Mouse (Mus musculus) layer of hippocampus, postnatal 36 days (tissue): ENCODE measurements around the gene Amigo3. TPM values are rescaled to one million over a fixed set of nuclear protein-coding genes. Genes with fewer than 3 reads are reported as not detected.
"Not testable (repeated sequence)": the region's sequence is repeated elsewhere in the genome, so short reads cannot be mapped to it uniquely, and the experiment has no call there.

Source experiments
- DNase-seq, 2 experiments: peaks; one replicate each; pipeline ENCODE4 v3.0.0; 2022
- total RNA-seq, 2 experiments: library from RNA; stranded (reverse); gene quantifications; 2 replicates each; pipeline ENCODE4 v1.2.3; 2021

Gene Amigo3
- 1 to 10 TPM; 1.8 to 2.6 TPM for total RNA-seq

DNA sequence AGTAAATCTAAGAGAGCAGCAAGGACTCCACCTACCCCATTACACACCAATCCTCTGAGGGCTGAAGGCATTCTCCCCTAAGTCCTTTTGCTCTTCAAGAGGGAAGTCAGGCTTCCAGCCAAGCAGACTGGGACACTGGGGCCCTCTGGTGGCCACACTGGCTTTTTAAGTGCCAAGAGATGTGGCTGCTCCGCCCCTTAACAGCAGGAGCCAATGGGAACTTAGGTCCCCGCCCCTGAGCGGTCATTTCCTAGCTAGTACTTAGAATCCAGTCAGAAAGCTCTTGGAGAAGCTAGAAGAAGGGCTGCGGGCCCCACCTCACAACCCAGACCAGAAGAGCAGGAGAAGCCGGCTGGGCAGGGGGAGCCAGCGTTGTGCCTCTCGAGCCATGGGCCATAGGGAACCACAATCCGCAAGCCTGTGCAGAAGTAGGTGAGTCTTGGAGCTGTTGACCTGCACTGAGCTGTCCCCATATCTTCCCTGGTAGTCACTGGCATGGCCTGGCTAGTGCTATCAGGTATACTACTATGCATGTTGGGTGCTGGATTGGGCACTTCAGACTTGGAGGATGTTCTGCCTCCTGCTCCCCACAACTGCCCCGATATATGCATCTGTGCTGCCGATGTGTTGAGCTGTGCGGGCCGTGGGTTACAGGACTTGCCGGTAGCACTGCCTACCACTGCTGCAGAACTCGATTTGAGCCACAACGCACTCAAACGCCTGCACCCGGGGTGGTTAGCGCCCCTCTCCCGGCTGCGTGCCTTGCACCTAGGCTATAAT lies at the start of gene Amigo3:
TSS of gene Amigo3 (plus strand) at position 275 of the 780 bp plus-strand sequence.
- DNase-seq = peak; percentile 95 to 96

GRCm38 (mm10) chr9:108003531-108003890 lies 49.4 kb upstream of the Amigo3 start:
- no peak for DNase-seq

GRCm38 (mm10) chr9:108008041-108008440 lies 44.9 kb upstream of the Amigo3 start:
- no peak for DNase-seq

DNA sequence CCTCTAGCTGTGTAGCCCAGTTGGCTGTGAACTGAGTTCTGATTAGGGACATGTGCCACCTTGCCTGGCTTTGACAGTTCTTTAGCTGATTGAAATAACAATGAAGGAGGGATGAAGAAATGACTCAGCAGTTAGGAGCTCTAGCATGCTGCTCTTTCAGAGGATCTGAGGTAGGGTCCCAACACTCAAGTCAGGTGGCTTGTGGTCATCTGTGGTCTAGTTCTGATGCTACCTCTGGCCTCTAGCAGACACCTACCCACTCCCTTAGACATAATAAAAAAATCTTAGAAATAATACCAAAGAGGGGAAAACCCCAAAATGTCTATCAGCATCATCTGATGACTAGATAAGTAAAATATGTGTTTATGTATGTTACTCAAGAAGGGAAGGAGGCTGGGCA lies 42.6 kb upstream of the Amigo3 start:
- DNase-seq = no peak

- not testable (repeated sequence) for DNase-seq
Measured at GRCm38 (mm10) chr9:108013577-108013976, 39.4 kb upstream of the Amigo3 start.

DNA sequence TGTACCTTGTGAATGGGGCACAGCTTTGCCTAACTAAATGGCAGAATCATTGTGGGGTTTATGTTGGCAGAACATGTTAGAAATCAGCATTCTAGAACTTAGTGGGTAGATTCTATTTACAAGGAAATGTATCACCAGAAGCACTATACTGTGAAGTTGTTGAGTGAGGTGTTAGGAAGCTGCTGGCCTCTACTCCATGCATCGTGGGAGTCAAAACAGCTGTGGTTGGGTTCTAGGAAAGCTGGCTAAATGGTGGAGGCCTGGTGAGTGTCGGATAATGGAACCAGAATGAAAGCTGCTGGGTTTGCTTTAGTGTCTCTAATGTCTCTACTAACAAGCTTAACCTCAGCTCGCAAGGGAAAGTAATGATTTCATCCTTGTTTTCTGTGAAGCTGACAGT lies 35.8 kb upstream of the Amigo3 start:
- DNase-seq = no peak

GRCm38 (mm10) chr9:108020741-108021140 lies 32.2 kb upstream of the Amigo3 start:
- DNase-seq = no peak

DNA sequence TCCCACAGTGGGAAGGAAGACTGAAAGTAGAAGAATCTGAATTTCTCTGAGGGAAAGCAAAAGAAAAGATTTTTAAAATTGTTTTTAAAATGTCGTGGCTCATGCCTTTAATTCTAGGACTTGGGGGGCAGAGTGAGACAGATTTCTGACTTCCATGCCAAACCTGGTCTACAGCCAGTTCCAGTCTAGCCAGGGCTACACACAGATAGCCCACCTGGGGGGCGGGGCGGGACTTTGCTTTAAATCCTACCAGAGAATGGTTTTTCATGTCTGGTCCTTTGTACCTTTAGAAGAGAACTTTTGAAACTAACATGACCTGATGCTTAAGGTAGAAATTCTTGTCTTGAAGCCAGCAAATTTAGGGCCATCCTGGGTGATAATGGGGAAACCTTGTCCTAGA lies 29.7 kb upstream of the Amigo3 start:
- no peak for DNase-seq

DNA sequence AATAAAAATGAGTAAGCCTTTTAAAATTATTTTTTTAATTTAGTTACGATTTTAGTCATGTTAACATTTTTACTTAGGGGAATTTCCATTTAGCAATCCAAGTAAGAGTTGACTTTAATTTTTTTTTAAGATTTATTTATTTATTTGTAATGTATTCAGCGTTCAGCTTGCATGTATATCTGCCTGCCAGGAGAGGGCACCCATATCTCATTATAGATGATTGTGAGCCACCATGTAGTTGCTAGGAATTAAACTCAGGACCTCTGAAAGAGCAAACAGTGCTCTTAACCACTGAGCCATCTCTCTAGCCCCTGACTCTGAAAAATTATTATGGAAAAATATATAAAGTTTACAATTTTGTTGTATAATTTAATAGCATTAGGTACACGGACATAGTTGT lies 26.4 kb upstream of the Amigo3 start:
- DNase-seq = no peak

GRCm38 (mm10) chr9:108027867-108028266 lies 25.1 kb upstream of the Amigo3 start:
- no peak for DNase-seq

DNA sequence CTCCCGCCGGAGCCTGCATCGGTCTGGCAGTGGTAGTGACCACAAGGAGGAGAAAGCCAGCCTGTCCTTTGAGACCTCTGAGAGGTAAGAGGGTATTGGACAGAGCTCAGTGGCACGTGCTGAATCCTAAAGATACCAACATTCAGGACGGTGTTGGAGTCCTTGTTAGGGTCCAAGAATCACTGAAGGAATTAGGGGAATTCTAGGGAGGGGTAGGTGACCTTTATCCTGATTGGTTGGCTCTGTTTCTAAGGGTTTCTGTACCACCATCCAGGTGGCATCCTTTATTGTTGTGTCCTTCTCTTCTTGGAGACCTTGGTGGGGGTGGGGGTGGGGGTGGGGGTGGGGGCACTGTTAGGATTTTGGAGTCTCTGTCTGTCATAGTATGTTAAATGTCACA lies 20.8 kb upstream of the Amigo3 start:
- no peak for DNase-seq

GRCm38 (mm10) chr9:108035331-108036156 lies 17.4 kb upstream of the Amigo3 start:
- DNase-seq = no peak

DNA sequence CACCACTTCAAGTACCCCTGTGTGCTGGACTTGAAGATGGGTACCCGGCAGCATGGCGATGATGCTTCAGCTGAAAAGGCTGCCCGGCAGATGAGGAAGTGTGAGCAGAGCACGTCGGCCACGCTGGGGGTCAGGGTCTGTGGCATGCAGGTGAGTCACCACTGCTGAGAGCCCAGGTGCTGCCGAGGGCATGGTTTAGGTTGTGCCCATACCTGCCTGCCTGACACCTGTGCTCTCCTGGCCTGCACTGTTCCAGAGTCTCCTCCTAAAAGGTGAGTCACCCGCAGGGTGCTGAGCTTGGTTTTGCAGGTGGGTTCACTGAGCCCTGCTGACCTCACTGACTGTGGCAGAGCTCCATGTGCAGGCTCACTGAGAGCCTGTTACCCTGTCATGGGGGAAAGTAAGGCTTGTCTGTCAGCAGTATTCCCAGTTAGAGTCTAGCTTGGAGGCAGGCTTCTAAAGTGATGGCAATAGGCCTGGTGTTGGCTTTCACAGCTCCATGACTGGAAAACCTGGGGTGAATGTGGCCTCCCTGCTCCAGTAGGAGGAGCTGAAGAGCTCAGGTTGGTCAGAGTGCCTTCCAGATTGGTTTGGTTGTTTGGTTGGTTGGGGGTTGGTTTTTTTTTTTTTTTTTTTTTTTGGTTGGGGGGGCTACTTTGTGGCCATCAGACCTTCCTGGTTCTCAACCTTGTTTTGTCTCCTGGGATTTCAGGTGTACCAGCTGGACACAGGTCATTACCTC lies 8.0 kb upstream of the Amigo3 start:
- DNase-seq = no peak

DNA sequence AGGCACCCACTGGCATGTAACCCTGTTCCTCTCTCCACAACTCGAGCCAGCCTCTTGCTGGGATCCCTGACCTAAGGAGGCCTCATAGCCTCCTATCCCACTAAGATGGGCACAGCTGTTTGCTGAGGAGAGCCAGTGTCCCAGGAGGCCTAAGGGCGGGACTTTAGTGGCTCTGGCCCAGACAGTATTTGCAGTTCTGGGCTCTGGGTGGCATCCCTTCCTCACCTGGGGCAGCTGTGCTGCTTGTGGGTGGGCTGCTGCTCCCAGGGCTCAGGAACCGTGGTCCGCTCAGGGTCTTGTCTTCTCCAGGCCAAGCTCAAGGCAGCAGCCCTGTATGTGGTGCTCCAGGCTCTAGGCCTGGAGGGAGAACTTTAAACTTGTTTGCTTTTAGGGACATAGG lies 6.4 kb upstream of the Amigo3 start:
- no peak for DNase-seq

DNA sequence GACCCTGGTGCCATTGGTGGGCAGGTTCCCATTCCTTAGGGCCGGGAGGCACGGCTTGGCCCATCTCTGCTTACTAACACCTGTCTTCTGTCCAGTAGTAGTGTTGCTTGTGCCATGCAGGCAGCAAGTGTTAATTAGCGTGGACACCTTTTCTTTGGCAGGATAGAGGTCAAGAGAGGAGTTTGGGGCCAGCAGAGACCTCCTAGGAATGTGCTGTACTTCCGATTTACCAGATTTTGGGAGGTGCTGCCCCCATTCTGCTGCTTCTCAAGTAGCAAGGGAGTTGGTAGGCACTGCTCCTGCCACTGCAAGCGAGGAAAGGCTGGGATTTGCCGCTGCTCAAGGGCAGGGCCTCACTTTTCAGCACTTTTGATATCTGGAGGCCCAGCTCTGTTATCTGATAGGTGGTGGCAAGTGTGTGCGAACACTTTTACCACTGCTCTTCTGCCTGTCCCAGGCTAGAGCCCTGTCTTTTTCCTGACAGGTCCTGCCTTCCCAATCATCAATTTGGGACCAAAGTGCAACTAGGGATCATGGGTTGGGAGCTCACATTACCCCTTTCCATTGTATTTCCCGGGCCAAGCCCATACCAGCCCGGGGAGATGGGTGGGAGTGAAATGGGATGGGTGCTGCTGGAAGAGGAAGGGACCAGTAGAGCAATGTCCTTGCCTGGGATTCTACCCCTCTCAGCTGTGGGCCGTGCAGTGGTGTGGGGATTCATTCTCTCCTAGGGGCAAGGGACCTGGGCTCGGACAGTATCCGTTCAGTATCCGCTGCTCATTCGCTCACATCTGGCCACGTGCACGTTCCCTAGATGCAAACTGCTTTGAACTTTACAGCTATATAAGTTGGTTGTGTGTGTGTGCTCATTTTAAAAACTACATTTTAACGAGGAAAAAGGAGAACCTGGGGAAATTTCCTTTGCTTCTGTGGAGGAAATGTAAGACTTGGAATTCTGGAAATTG lies 5.1 kb upstream of the Amigo3 start:
- no peak for DNase-seq

DNA sequence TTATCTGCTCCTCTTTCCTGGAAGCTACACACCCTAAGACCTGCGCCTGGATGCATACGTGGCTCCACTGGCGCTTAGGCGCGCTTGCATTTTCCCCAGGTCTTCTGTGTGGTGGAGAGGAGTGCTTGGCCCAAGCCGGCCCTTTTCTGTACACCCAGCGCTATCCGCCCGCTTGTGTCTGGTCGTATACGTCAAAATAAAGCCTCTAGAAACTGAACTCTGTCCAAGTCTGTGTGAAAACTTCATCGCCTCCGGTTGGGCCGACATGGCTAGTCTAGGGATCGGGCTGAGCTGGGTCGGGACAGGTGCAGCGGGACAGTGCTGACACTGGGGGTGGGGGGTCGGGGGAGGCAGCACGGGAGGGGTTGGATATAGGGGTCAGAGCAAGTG lies 4.4 kb upstream of the Amigo3 start:
- no peak for DNase-seq

- DNase-seq = peak; percentile 95 to 96
Measured at GRCm38 (mm10) chr9:108049016-108049455, 3.9 kb upstream of the Amigo3 start, which contains the start of gene Gmppb. Gene Gmppb, plus strand, starts transcription at chr9:108049242.

- no peak for DNase-seq
Measured at GRCm38 (mm10) chr9:108049561-108050251, 3.3 kb upstream of the Amigo3 start.

DNA sequence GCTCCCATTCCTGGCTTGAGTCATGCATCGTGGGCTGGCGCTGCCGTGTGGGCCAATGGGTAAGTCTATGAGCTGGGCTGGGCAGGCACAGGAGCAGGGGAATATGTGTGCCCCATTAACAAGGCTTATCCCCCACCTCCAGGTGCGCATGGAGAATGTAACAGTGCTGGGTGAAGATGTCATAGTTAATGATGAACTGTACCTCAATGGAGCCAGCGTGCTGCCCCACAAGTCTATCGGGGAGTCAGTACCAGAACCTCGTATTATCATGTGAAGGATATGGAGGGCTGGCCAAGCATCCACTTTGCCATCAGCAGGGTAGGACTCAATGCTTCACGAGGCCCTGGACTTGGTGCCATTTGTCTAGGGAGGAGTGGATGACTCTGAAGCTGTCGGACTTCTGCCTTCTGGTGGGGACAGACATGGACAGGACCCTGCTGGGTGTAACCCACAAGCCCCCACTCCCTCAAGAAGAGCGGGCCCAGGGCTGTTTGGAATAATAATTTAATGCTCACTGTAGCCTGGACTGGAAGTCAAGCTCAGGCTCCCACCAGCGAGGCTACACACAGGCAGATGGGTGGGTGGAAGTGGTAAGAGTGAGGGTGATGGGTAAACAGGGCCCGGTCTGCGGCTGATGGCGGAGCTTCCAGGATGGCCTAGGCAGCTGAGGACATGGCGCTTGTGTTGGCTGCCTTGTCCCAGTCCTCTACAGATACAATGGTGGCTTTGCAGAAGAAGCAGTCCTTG lies 1.6 kb upstream of the Amigo3 start:
- DNase-seq = no peak

- no peak for DNase-seq
Measured at GRCm38 (mm10) chr9:108051931-108052220, 1.1 kb upstream of the Amigo3 start.

GRCm38 (mm10) chr9:108052411-108052810 lies 548 bp upstream of the Amigo3 start:
- no peak for DNase-seq
